Mouse (Mus musculus) hindbrain, embryonic 12.5 days (tissue): Measurements from ENCODE around the gene Helt. TPM values are rescaled to one million over a fixed set of nuclear protein-coding genes. Genes with fewer than 3 reads are reported as not detected.

Source experiments
- ATAC-seq: fragments of 200-750 bp; cut with Nextera tagmentation; 2 replicates; pipeline ENCODE4 v1.8.0; 2017; ENCODE audit warnings: moderate TSS enrichment; ENCODE audit not compliant: low FRiP score
- H3K27ac ChIP-seq: fragments of 300-500 bp; sonication (generic); 2 replicates; pipeline ENCODE4 v1.5.1; 2016; ENCODE audit warnings: mild to moderate bottlenecking
- H3K27me3 ChIP-seq: fragments of 300-500 bp; sonication (generic); 2 replicates; pipeline ENCODE4 v1.6.1; 2016; ENCODE audit warnings: mild to moderate bottlenecking
- H3K36me3 ChIP-seq: fragments of 300-500 bp; sonication (generic); 2 replicates; pipeline ENCODE4 v1.6.1; 2016; ENCODE audit warnings: mild to moderate bottlenecking
- H3K4me1 ChIP-seq: fragments of 300-500 bp; sonication (generic); 2 replicates; pipeline ENCODE4 v1.6.1; 2016
- H3K4me2 ChIP-seq: fragments of 300-500 bp; sonication (generic); replicated peaks from 2 replicates; pipeline ENCODE4 v1.6.1; 2016; ENCODE audit warnings: mild to moderate bottlenecking
- H3K4me3 ChIP-seq: fragments of 300-500 bp; sonication (generic); 2 replicates; pipeline ENCODE4 v1.5.1; 2016; ENCODE audit warnings: mild to moderate bottlenecking
- H3K9ac ChIP-seq: fragments of 300-500 bp; sonication (generic); 2 replicates; pipeline ENCODE4 v1.6.1; 2016; ENCODE audit warnings: mild to moderate bottlenecking, moderate library complexity
- H3K9me3 ChIP-seq: fragments of 300-500 bp; sonication (generic); replicated peaks from 2 replicates; pipeline ENCODE4 v1.6.1; 2016; ENCODE audit warnings: mild to moderate bottlenecking
- WGBS: fragments of 180-500 bp; shearing (Covaris S2); methylation state at CpG from one replicate; pipeline ENCODE4 v1.1.7; 2016; 5-methylcytosine and 5-hydroxymethylcytosine counted together
- polyA plus RNA-seq: library from polyadenylated mRNA; unstranded; fragments of >200 nt; fragmentation: Nextera tagmentation; extraction: Ambion mirVana; gene quantifications from 2 replicates; pipeline ENCODE4 v1.2.1, GENCODE M21; 2016

Gene Helt
- polyA plus RNA-seq, 1 experiment from 2014 or later = 2.8 TPM

- Histone ChIP-seq H3K4me1 (no peaks in the 10 kb centered on the region), H3K9ac (no peak overlapping the region), H3K27me3 (no peaks in the 10 kb centered on the region), H3K4me3 (no peak overlapping the region), H3K9me3 (0 out of 2 replicates have a peak, but pooled peaks cover 3% of the 10 kb centered on the region), H3K36me3 (no peaks in the 10 kb centered on the region), H3K27ac (no peak overlapping the region), H3K4me2 (no peak overlapping the region)
- ATAC-seq = no peak
- WGBS = 87% methylated on average over 2 of the region's 2 CpGs
Measured at GRCm38 (mm10) chr8:46322833-46323232, 28.4 kb upstream of the Helt start.

GRCm38 (mm10) chr8:46322421-46322820, 27.9 kb upstream of the Helt start:
- ATAC-seq = no peak
- H3K9ac ChIP-seq = no peak overlapping the region
- H3K4me1 ChIP-seq = no peaks in the 10 kb centered on the region
- no peak overlapping the region for H3K4me2 ChIP-seq
- no peaks in the 10 kb centered on the region for H3K27me3 ChIP-seq
- no peak overlapping the region for H3K27ac ChIP-seq
- 99% methylated on average over 4 of the region's 4 CpGs for WGBS
- no peak overlapping the region for H3K4me3 ChIP-seq
- no peaks in the 10 kb centered on the region for H3K36me3 ChIP-seq
- H3K9me3 ChIP-seq = 0 out of 2 replicates have a peak, but pooled peaks cover 3% of the 10 kb centered on the region

- 91% methylated on average over 5 of the region's 5 CpGs for WGBS
- no peak for ATAC-seq
- H3K36me3 ChIP-seq = no peaks in the 10 kb centered on the region
- no peaks in the 10 kb centered on the region for H3K9me3 ChIP-seq
- H3K4me2 ChIP-seq = no peak overlapping the region
- H3K9ac ChIP-seq = no peak overlapping the region
- no peaks in the 10 kb centered on the region for H3K27me3 ChIP-seq
- H3K27ac ChIP-seq = no peak overlapping the region
- H3K4me3 ChIP-seq = no peak overlapping the region
- H3K4me1 ChIP-seq = no peaks in the 10 kb centered on the region
Measured at GRCm38 (mm10) chr8:46318802-46319201, 24.3 kb upstream of the Helt start.

GRCm38 (mm10) chr8:46317161-46317560, 22.7 kb upstream of the Helt start:
- no peak for ATAC-seq
- Histone ChIP-seq H3K27ac (no peak overlapping the region), H3K36me3 (no peaks in the 10 kb centered on the region)

GRCm38 (mm10) chr8:46313798-46314197, 19.3 kb upstream of the Helt start:
- Histone ChIP-seq H3K36me3 (no peaks in the 10 kb centered on the region), H3K27ac (no peak overlapping the region), H3K4me3 (no peak overlapping the region), H3K27me3 (0 out of 2 replicates have a peak, but pooled peaks cover 3% of the 10 kb centered on the region), H3K4me2 (no peak overlapping the region), H3K9ac (no peak overlapping the region), H3K4me1 (no peaks in the 10 kb centered on the region), H3K9me3 (no peaks in the 10 kb centered on the region)
- WGBS = 93% methylated on average over 3 of the region's 3 CpGs
- no peak for ATAC-seq

More at GRCm38 (mm10) chr8:46317161-46317560, 22.7 kb upstream of the Helt start:
- Histone ChIP-seq H3K4me3 (no peak overlapping the region), H3K4me2 (no peak overlapping the region), H3K4me1 (no peaks in the 10 kb centered on the region), H3K9me3 (no peaks in the 10 kb centered on the region), H3K27me3 (no peaks in the 10 kb centered on the region), H3K9ac (no peak overlapping the region)
- 57% methylated on average over 7 of the region's 7 CpGs for WGBS

- Histone ChIP-seq H3K27ac (no peak overlapping the region), H3K9me3 (no peaks in the 10 kb centered on the region), H3K4me1 (no peaks in the 10 kb centered on the region), H3K9ac (no peak overlapping the region), H3K4me3 (no peak overlapping the region), H3K27me3 (peaks cover 8% of the 10 kb centered on the region), H3K4me2 (no peak overlapping the region), H3K36me3 (no peaks in the 10 kb centered on the region)
- ATAC-seq = no peak; the same call in 1 of the 2 replicates
- 15% methylated on average over 10 of the region's 10 CpGs for WGBS
Measured at GRCm38 (mm10) chr8:46311159-46311558, 16.7 kb upstream of the Helt start.

GRCm38 (mm10) chr8:46308189-46308588, 13.7 kb upstream of the Helt start:
- Histone ChIP-seq H3K27ac (no peak overlapping the region), H3K9me3 (no peaks in the 10 kb centered on the region), H3K9ac (no peak overlapping the region), H3K36me3 (no peaks in the 10 kb centered on the region), H3K4me1 (no peaks in the 10 kb centered on the region), H3K4me3 (no peak overlapping the region), H3K27me3 (peaks cover 20% of the 10 kb centered on the region), H3K4me2 (no peak overlapping the region)
- WGBS = 79% methylated on average over 2 of the region's 2 CpGs
- no peak for ATAC-seq

GRCm38 (mm10) chr8:46305733-46306349, 11.4 kb upstream of the Helt start:
- Histone ChIP-seq H3K4me3 (no peak overlapping the region), H3K9me3 (no peaks in the 10 kb centered on the region), H3K9ac (no peak overlapping the region), H3K27me3 (peaks cover 26% of the 10 kb centered on the region), H3K36me3 (no peaks in the 10 kb centered on the region), H3K27ac (no peak overlapping the region), H3K4me1 (no peaks in the 10 kb centered on the region), H3K4me2 (no peak overlapping the region)
- WGBS = 7% methylated on average over 9 of the region's 9 CpGs
- no peak for ATAC-seq

- H3K27ac ChIP-seq = no peak overlapping the region
- no peak overlapping the region for H3K4me3 ChIP-seq
- no peak for ATAC-seq
- H3K36me3 ChIP-seq = no peaks in the 10 kb centered on the region
- H3K27me3 ChIP-seq = peaks cover 50% of the 10 kb centered on the region
- WGBS = 93% methylated on average over 9 of the region's 9 CpGs
- no peak overlapping the region for H3K9ac ChIP-seq
- no peaks in the 10 kb centered on the region for H3K9me3 ChIP-seq
- H3K4me2 ChIP-seq = no peak overlapping the region
- no peaks in the 10 kb centered on the region for H3K4me1 ChIP-seq
Measured at GRCm38 (mm10) chr8:46302121-46302520, 7.7 kb upstream of the Helt start.

- Histone ChIP-seq H3K4me2 (no peak overlapping the region), H3K9me3 (no peaks in the 10 kb centered on the region), H3K27me3 (peaks cover 71% of the 10 kb centered on the region), H3K27ac (no peak overlapping the region), H3K4me1 (peaks cover 5% of the 10 kb centered on the region), H3K4me3 (no peak overlapping the region), H3K9ac (no peak overlapping the region), H3K36me3 (no peaks in the 10 kb centered on the region)
- ATAC-seq = no peak
- WGBS = 32% methylated on average over 7 of the region's 7 CpGs
Measured at GRCm38 (mm10) chr8:46298847-46299246, 4.4 kb upstream of the Helt start.

- Histone ChIP-seq H3K4me3 (no peak overlapping the region), H3K4me2 (no peak overlapping the region), H3K27ac (no peak overlapping the region), H3K36me3 (no peaks in the 10 kb centered on the region), H3K9me3 (no peaks in the 10 kb centered on the region), H3K4me1 (peaks cover 9% of the 10 kb centered on the region), H3K9ac (no peak overlapping the region), H3K27me3 (peaks cover 89% of the 10 kb centered on the region)
- ATAC-seq = no peak
- WGBS = 1% methylated on average over 11 of the region's 11 CpGs
Measured at GRCm38 (mm10) chr8:46296551-46296950, 2.1 kb upstream of the Helt start.

GRCm38 (mm10) chr8:46295951-46296350, 1.5 kb upstream of the Helt start:
- H3K27ac ChIP-seq = no peak overlapping the region
- no peak overlapping the region for H3K4me2 ChIP-seq
- WGBS = under 1% methylated on average over 8 of the region's 8 CpGs
- H3K4me1 ChIP-seq = peaks cover 13% of the 10 kb centered on the region
- H3K4me3 ChIP-seq = no peak overlapping the region
- no peak for ATAC-seq
- H3K36me3 ChIP-seq = no peaks in the 10 kb centered on the region
- peaks cover 90% of the 10 kb centered on the region for H3K27me3 ChIP-seq
- H3K9me3 ChIP-seq = no peaks in the 10 kb centered on the region
- H3K9ac ChIP-seq = no peak overlapping the region

GRCm38 (mm10) chr8:46295101-46295534, 647 bp upstream of the Helt start:
- Histone ChIP-seq H3K27ac (no peak overlapping the region), H3K4me1 (peaks cover 13% of the 10 kb centered on the region), H3K4me2 (peak overlapping the region; percentile 25; the same call in 1 of the 2 replicates), H3K27me3 (peaks cover 95% of the 10 kb centered on the region), H3K4me3 (no peak overlapping the region), H3K9ac (no peak overlapping the region), H3K9me3 (no peaks in the 10 kb centered on the region), H3K36me3 (no peaks in the 10 kb centered on the region)
- no peak for ATAC-seq
- under 1% methylated on average over 14 of the region's 14 CpGs for WGBS
